Mouse (Mus musculus) E14TG2a.4 (cell line): ENCODE results near the gene Rasgrf2.

ENCODE experiments used
- H3K27me3 ChIP-seq: 2 replicates; pipeline ENCODE4 v1.6.1; 2014; ENCODE audit warnings: low read length, control low read depth; ENCODE audit not compliant: insufficient read depth
- H3K36me3 ChIP-seq: 2 replicates; pipeline ENCODE4 v1.6.1; 2014; ENCODE audit warnings: low read length, control low read depth; ENCODE audit not compliant: insufficient read depth
- H3K4me1 ChIP-seq: replicated peaks from 2 replicates; pipeline ENCODE4 v1.6.1; 2014; ENCODE audit warnings: low read depth, low read length, control low read depth
- H3K4me3 ChIP-seq: replicated peaks from 2 replicates; pipeline ENCODE4 v1.5.1; 2014; ENCODE audit warnings: mild to moderate bottlenecking, low read length
- H3K9me3 ChIP-seq: 2 replicates; pipeline ENCODE4 v1.6.1; 2014; ENCODE audit warnings: low read length, control low read depth
- CTCF ChIP-seq: conservative IDR thresholded peaks from 2 replicates; pipeline ENCODE4 v1.5.1; 2014; ENCODE audit warnings: low read length
- NANOG ChIP-seq: IDR thresholded peaks from 2 replicates; pipeline ENCODE4 v1.6.1; 2014; ENCODE audit warnings: borderline replicate concordance, low read length, mixed read lengths
- POU5F1 ChIP-seq: IDR thresholded peaks from 2 replicates; pipeline ENCODE4 v1.6.1; 2014; ENCODE audit warnings: low read length, borderline replicate concordance

Gene Rasgrf2

GRCm38 (mm10) chr13:91876741-91877349 is 254.6 kb downstream of the Rasgrf2 start, which contains the start of gene Ckmt2:
Gene Ckmt2, minus strand, starts transcription at chr13:91876885.
- TF ChIP-seq NANOG (no peak), CTCF (no peak), POU5F1 (no peak)

GRCm38 (mm10) chr13:91875581-91875980 is 255.9 kb downstream of the Rasgrf2 start:
- no peak for TF ChIP-seq CTCF
- TF ChIP-seq POU5F1 = no peak
- TF ChIP-seq NANOG = no peak
- H3K4me1 ChIP-seq = 0 out of 2 replicates have a peak, but pooled peaks cover 5% of the 10 kb centered on the region
- H3K9me3 ChIP-seq = no peaks in the 10 kb centered on the region
- 0 out of 2 replicates have a peak, but pooled peaks cover 5% of the 10 kb centered on the region for H3K27me3 ChIP-seq
- H3K36me3 ChIP-seq = no peaks in the 10 kb centered on the region
- H3K4me3 ChIP-seq = no peak overlapping the region

More at GRCm38 (mm10) chr13:91876741-91877349, 254.6 kb downstream of the Rasgrf2 start, which contains the start of gene Ckmt2:
- 0 out of 2 replicates have a peak, but pooled peaks cover 5% of the 10 kb centered on the region for H3K27me3 ChIP-seq
- H3K4me1 ChIP-seq = 0 out of 2 replicates have a peak, but pooled peaks cover 5% of the 10 kb centered on the region
- no peak within 1 kb of the TSS for H3K4me3 ChIP-seq
- no peaks in the 10 kb centered on the region for H3K9me3 ChIP-seq
- H3K36me3 ChIP-seq = no peaks in the 10 kb centered on the region

GRCm38 (mm10) chr13:91874565-91874964 is 256.9 kb downstream of the Rasgrf2 start:
- Histone ChIP-seq H3K4me3 (no peak overlapping the region), H3K4me1 (0 out of 2 replicates have a peak, but pooled peaks cover 5% of the 10 kb centered on the region), H3K9me3 (no peaks in the 10 kb centered on the region), H3K27me3 (0 out of 2 replicates have a peak, but pooled peaks cover 5% of the 10 kb centered on the region), H3K36me3 (no peaks in the 10 kb centered on the region)
- TF ChIP-seq NANOG (no peak), POU5F1 (no peak), CTCF (no peak)

GRCm38 (mm10) chr13:91873734-91874329 is 257.6 kb downstream of the Rasgrf2 start:
- Histone ChIP-seq H3K27me3 (0 out of 2 replicates have a peak, but pooled peaks cover 5% of the 10 kb centered on the region), H3K4me1 (0 out of 2 replicates have a peak, but pooled peaks cover 5% of the 10 kb centered on the region), H3K36me3 (no peaks in the 10 kb centered on the region), H3K4me3 (no peak overlapping the region), H3K9me3 (no peaks in the 10 kb centered on the region)
- TF ChIP-seq NANOG (no peak), POU5F1 (no peak)

- Histone ChIP-seq H3K4me1 (no peaks in the 10 kb centered on the region), H3K9me3 (no peaks in the 10 kb centered on the region), H3K27me3 (no peaks in the 10 kb centered on the region), H3K4me3 (no peak overlapping the region), H3K36me3 (no peaks in the 10 kb centered on the region)
- TF ChIP-seq POU5F1 (no peak), CTCF (no peak), NANOG (no peak)
These were observed 262.9 kb downstream of the Rasgrf2 start for GRCm38 (mm10) chr13:91868577-91868976.

- no peaks in the 10 kb centered on the region for H3K9me3 ChIP-seq
- no peak for TF ChIP-seq POU5F1
- TF ChIP-seq CTCF = peak; percentile 78
- no peak for TF ChIP-seq NANOG
- H3K27me3 ChIP-seq = no peaks in the 10 kb centered on the region
- no peaks in the 10 kb centered on the region for H3K36me3 ChIP-seq
- no peak overlapping the region for H3K4me3 ChIP-seq
- peaks cover 7% of the 10 kb centered on the region; the same call in 1 of the 2 replicates for H3K4me1 ChIP-seq
These were observed 272.6 kb downstream of the Rasgrf2 start for GRCm38 (mm10) chr13:91858835-91859234.

- peaks cover 7% of the 10 kb centered on the region; the same call in 1 of the 2 replicates for H3K4me1 ChIP-seq
- no peak for TF ChIP-seq POU5F1
- peak; percentile 59 for TF ChIP-seq CTCF
- TF ChIP-seq NANOG = no peak
- no peaks in the 10 kb centered on the region for H3K27me3 ChIP-seq
- no peak overlapping the region for H3K4me3 ChIP-seq
- no peaks in the 10 kb centered on the region for H3K36me3 ChIP-seq
- no peaks in the 10 kb centered on the region for H3K9me3 ChIP-seq
These were observed 274.0 kb downstream of the Rasgrf2 start for GRCm38 (mm10) chr13:91857427-91857826.

- H3K27me3 ChIP-seq = no peaks in the 10 kb centered on the region
- no peak overlapping the region for H3K4me3 ChIP-seq
- H3K36me3 ChIP-seq = no peaks in the 10 kb centered on the region
- peaks cover 7% of the 10 kb centered on the region; the same call in 1 of the 2 replicates for H3K9me3 ChIP-seq
- peaks cover 7% of the 10 kb centered on the region; the same call in 1 of the 2 replicates for H3K4me1 ChIP-seq
- TF ChIP-seq CTCF (no peak), POU5F1 (no peak), NANOG (no peak)
These were observed 277.0 kb downstream of the Rasgrf2 start for GRCm38 (mm10) chr13:91854412-91854811.
